Mouse (Mus musculus) hindbrain, embryonic 12.5 days (tissue): Measurements from ENCODE around the gene Actr3b. TPM values are rescaled to one million over a fixed set of nuclear protein-coding genes. Genes with fewer than 3 reads are reported as not detected.
"Not testable (repeated sequence)": the region's sequence is repeated elsewhere in the genome, so short reads cannot be mapped to it uniquely, and the experiment has no call there.

ENCODE experiments used
- ATAC-seq: fragments of 200-750 bp; cut with Nextera tagmentation; 2 replicates; pipeline ENCODE4 v1.8.0; 2017; ENCODE audit warnings: moderate TSS enrichment; ENCODE audit not compliant: low FRiP score
- H3K27ac ChIP-seq: fragments of 300-500 bp; sonication (generic); 2 replicates; pipeline ENCODE4 v1.5.1; 2016; ENCODE audit warnings: mild to moderate bottlenecking
- H3K27me3 ChIP-seq: fragments of 300-500 bp; sonication (generic); 2 replicates; pipeline ENCODE4 v1.6.1; 2016; ENCODE audit warnings: mild to moderate bottlenecking
- H3K36me3 ChIP-seq: fragments of 300-500 bp; sonication (generic); 2 replicates; pipeline ENCODE4 v1.6.1; 2016; ENCODE audit warnings: mild to moderate bottlenecking
- H3K4me1 ChIP-seq: fragments of 300-500 bp; sonication (generic); 2 replicates; pipeline ENCODE4 v1.6.1; 2016
- H3K4me2 ChIP-seq: fragments of 300-500 bp; sonication (generic); replicated peaks from 2 replicates; pipeline ENCODE4 v1.6.1; 2016; ENCODE audit warnings: mild to moderate bottlenecking
- H3K4me3 ChIP-seq: fragments of 300-500 bp; sonication (generic); 2 replicates; pipeline ENCODE4 v1.5.1; 2016; ENCODE audit warnings: mild to moderate bottlenecking
- H3K9ac ChIP-seq: fragments of 300-500 bp; sonication (generic); 2 replicates; pipeline ENCODE4 v1.6.1; 2016; ENCODE audit warnings: mild to moderate bottlenecking, moderate library complexity
- H3K9me3 ChIP-seq: fragments of 300-500 bp; sonication (generic); replicated peaks from 2 replicates; pipeline ENCODE4 v1.6.1; 2016; ENCODE audit warnings: mild to moderate bottlenecking
- WGBS: fragments of 180-500 bp; shearing (Covaris S2); methylation state at CpG from one replicate; pipeline ENCODE4 v1.1.7; 2016; 5-methylcytosine and 5-hydroxymethylcytosine counted together
- polyA plus RNA-seq: library from polyadenylated mRNA; unstranded; fragments of >200 nt; fragmentation: Nextera tagmentation; extraction: Ambion mirVana; gene quantifications from 2 replicates; pipeline ENCODE4 v1.2.1, GENCODE M21; 2016

Gene Actr3b
- polyA plus RNA-seq, 1 experiment from 2014 or later: 10.0 TPM

GRCm38 (mm10) chr5:25870632-25871031 is 110.8 kb downstream of the Actr3b start:
- H3K27ac ChIP-seq: no peak overlapping the region
- no peak overlapping the region for H3K4me3 ChIP-seq
- ATAC-seq: no peak
- H3K9me3 ChIP-seq: no peaks in the 10 kb centered on the region
- no peak overlapping the region for H3K4me2 ChIP-seq
- 61% methylated on average over 3 of the region's 3 CpGs for WGBS
- no peaks in the 10 kb centered on the region for H3K36me3 ChIP-seq
- H3K4me1 ChIP-seq: no peaks in the 10 kb centered on the region
- no peak overlapping the region for H3K9ac ChIP-seq
- H3K27me3 ChIP-seq: no peaks in the 10 kb centered on the region

DNA sequence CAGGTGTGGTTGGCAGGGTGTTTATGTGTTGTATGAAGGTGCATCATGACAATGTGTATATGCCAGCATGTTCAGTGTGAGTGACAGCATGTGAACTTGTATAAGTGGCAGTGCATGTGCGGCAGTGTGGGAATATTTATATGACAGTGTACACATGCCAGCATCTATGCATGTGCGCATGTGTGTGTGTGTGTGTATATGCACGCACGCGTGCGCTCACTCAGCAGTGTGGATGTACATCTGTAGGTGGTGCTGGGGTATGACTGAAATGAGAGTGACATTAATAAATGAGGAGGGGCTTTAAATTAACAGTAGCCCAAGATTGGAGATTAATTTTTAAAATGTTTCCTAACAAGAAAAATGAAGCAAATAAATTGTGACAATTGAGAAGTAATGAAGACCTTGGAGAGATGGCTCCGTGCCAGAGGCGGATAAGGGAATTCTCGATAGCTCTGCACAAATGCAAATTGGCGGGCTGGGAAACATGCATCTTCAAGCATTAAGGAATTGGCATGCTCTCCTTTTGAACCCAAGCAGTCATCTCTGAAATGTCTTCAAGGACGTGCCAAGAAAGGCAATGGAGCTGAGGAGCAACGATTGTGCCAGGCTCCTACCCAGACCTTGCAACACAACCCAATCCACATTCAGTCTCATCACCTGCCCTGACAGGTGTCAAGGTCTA is 111.7 kb downstream of the Actr3b start:
- no peaks in the 10 kb centered on the region for H3K36me3 ChIP-seq
- no peak overlapping the region for H3K27ac ChIP-seq
- H3K27me3 ChIP-seq: no peaks in the 10 kb centered on the region
- no peak overlapping the region for H3K4me2 ChIP-seq
- no peaks in the 10 kb centered on the region for H3K4me1 ChIP-seq
- no peak overlapping the region for H3K9ac ChIP-seq
- WGBS: 86% methylated on average over 12 of the region's 12 CpGs
- H3K9me3 ChIP-seq: no peaks in the 10 kb centered on the region
- no peak overlapping the region for H3K4me3 ChIP-seq
- ATAC-seq: no peak

DNA sequence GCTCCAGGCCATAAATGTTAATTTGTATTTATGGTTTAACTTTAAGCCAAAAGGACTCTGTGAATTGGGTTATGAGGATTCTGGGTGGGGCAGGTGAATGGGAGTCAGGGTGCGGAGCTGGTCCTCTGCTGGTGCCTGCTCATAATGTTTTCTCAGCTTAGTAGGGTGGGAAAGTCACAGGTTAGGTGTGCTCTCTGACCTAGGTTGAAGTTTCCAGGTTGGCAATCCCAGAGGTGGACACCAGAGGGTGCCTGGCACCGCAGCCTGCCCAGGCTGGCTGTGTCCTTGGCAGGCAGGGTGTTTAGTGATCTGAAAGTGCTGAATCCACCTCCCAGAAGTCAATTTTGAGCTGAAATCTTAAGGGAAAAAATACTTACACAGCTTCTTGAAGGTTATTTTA is 113.2 kb downstream of the Actr3b start:
- Histone ChIP-seq H3K36me3 (no peaks in the 10 kb centered on the region), H3K4me1 (no peaks in the 10 kb centered on the region), H3K9ac (no peak overlapping the region), H3K4me2 (no peak overlapping the region), H3K27ac (no peak overlapping the region), H3K27me3 (no peaks in the 10 kb centered on the region), H3K4me3 (no peak overlapping the region), H3K9me3 (no peaks in the 10 kb centered on the region)
- ATAC-seq: no peak
- 74% methylated on average over 2 of the region's 2 CpGs for WGBS

- not testable (repeated sequence) for H3K36me3 ChIP-seq, H3K9ac ChIP-seq, H3K27ac ChIP-seq, ATAC-seq, H3K4me3 ChIP-seq, H3K4me1 ChIP-seq, H3K9me3 ChIP-seq, H3K4me2 ChIP-seq, H3K27me3 ChIP-seq
Measured at GRCm38 (mm10) chr5:25875927-25876326, 116.1 kb downstream of the Actr3b start.

DNA sequence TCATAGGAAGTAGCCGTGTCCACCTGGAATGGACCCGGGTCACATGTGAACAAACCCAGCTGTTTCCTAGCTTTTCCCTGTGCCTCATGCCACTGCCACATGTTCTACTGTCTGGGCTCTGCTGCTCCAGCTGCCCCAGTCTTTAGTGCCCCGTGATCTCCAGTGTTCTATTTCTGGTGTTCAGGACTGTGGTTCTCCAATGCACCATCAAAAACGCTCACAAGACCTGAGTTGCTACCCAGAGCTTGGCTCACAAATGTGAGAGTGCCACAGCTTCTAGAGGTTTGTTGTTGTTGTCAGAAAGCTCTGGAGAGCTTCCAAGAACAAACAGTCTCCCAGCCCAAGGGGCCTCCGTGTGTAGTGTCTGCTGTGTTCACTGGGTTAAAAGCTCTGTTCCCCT is 117.5 kb downstream of the Actr3b start:
- Histone ChIP-seq H3K4me2 (no peak overlapping the region), H3K27ac (no peak overlapping the region), H3K36me3 (no peaks in the 10 kb centered on the region), H3K9ac (no peak overlapping the region), H3K4me1 (no peaks in the 10 kb centered on the region), H3K9me3 (no peaks in the 10 kb centered on the region), H3K27me3 (no peaks in the 10 kb centered on the region), H3K4me3 (no peak overlapping the region)
- ATAC-seq: no peak
- WGBS: 85% methylated on average over 5 of the region's 5 CpGs

DNA sequence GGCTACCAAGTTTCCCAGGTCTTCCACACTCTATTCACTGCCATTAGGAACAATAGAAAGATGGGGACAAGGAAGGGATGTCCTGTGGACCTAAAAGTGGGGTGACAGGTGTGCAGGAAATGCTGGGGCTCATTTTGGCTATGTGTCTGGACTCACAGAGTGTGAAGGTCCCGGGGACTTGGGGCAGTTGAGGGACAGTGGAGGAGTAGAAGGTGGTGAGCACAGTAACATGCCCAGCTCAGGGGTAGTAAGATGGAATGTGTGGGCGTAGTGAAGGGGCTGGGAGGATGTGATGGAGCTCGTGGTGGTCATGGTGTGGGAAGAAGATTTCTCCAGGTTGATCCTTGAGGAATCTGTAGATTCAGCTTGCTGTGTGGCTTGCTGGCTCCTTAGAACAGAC is 118.2 kb downstream of the Actr3b start:
- Histone ChIP-seq H3K4me2 (no peak overlapping the region), H3K4me3 (no peak overlapping the region), H3K9ac (no peak overlapping the region), H3K27me3 (no peaks in the 10 kb centered on the region), H3K9me3 (no peaks in the 10 kb centered on the region), H3K36me3 (no peaks in the 10 kb centered on the region), H3K4me1 (no peaks in the 10 kb centered on the region), H3K27ac (no peak overlapping the region)
- 77% methylated on average over 3 of the region's 3 CpGs for WGBS
- ATAC-seq: no peak

DNA sequence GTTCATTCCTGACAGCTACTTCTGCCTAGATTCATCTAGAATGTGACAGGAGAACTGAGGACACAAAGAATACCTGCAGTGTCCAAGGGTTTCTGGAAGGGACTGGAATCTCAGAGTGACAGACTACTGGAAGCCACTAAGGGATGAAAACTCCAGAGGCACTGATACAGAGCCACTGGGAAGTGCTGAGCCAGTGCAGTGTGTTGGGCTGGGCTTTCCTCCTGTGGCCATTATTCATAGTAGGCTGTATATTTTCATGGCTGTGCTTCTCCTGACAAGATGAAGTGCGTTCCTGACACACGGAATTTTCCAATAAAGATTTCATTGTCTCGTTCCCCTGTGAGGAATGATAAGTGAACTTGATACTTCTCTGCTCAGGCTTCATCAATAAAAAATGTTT is 126.9 kb downstream of the Actr3b start:
- ATAC-seq: no peak
- H3K9me3 ChIP-seq: 0 out of 2 replicates have a peak, but pooled peaks cover 14% of the 10 kb centered on the region
- WGBS: 74% methylated on average over 3 of the region's 3 CpGs
- no peak overlapping the region for H3K4me3 ChIP-seq
- no peak overlapping the region for H3K4me2 ChIP-seq
- H3K27me3 ChIP-seq: no peaks in the 10 kb centered on the region
- no peaks in the 10 kb centered on the region for H3K36me3 ChIP-seq
- H3K4me1 ChIP-seq: no peaks in the 10 kb centered on the region
- H3K27ac ChIP-seq: no peak overlapping the region
- no peak overlapping the region for H3K9ac ChIP-seq

- no peak for ATAC-seq
- H3K9me3 ChIP-seq: 0 out of 2 replicates have a peak, but pooled peaks cover 12% of the 10 kb centered on the region
- no peaks in the 10 kb centered on the region for H3K27me3 ChIP-seq
- no peaks in the 10 kb centered on the region for H3K36me3 ChIP-seq
- H3K27ac ChIP-seq: no peak overlapping the region
- H3K4me1 ChIP-seq: no peaks in the 10 kb centered on the region
- H3K4me2 ChIP-seq: no peak overlapping the region
- 60% methylated on average over 3 of the region's 3 CpGs for WGBS
- no peak overlapping the region for H3K9ac ChIP-seq
- H3K4me3 ChIP-seq: no peak overlapping the region
Measured at GRCm38 (mm10) chr5:25889746-25890382, 130.1 kb downstream of the Actr3b start.

- H3K4me2 ChIP-seq: no peak overlapping the region
- H3K4me1 ChIP-seq: no peaks in the 10 kb centered on the region
- H3K4me3 ChIP-seq: no peak overlapping the region
- 76% methylated on average over 1 of the region's 1 CpGs for WGBS
- no peaks in the 10 kb centered on the region for H3K27me3 ChIP-seq
- H3K9ac ChIP-seq: no peak overlapping the region
- no peak overlapping the region for H3K27ac ChIP-seq
- H3K36me3 ChIP-seq: no peaks in the 10 kb centered on the region
- ATAC-seq: no peak
- H3K9me3 ChIP-seq: no peaks in the 10 kb centered on the region
Measured at GRCm38 (mm10) chr5:25891321-25891720, 131.5 kb downstream of the Actr3b start.

Other genes starting within 250 kb of the Actr3b start
- 0.14 TPM in 1 of 2 replicates, not detected in the other for gene Cct8l1, start 243.9 kb upstream of the Actr3b start, polyA plus RNA-seq
- gene Xrcc2, start 54.2 kb upstream of the Actr3b start, polyA plus RNA-seq: 8.0 and 9.5 TPM in 2 replicates
- not detected in 2 replicates for gene Gm21663, start 182.4 kb downstream of the Actr3b start, polyA plus RNA-seq
- not detected in 2 replicates for gene Gm21671, start 194.4 kb downstream of the Actr3b start, polyA plus RNA-seq
- gene Gm21680, start 212.7 kb downstream of the Actr3b start, polyA plus RNA-seq: 0.08 TPM in 1 of 2 replicates, not detected in the other
- 0.20 TPM in 1 of 2 replicates, not detected in the other for gene Gm21698, start 228.7 kb downstream of the Actr3b start, polyA plus RNA-seq
- not detected in 2 replicates for gene Gm1979, start 244.8 kb downstream of the Actr3b start, polyA plus RNA-seq